Mouse (Mus musculus): ENCODE results near the gene Gm8765. TPM values are rescaled to one million over a fixed set of nuclear protein-coding genes. Genes with fewer than 3 reads are reported as not detected.

Gm8765 gene
- polyA plus RNA-seq (2017; shearing (Covaris generic)), result not detected

DNA sequence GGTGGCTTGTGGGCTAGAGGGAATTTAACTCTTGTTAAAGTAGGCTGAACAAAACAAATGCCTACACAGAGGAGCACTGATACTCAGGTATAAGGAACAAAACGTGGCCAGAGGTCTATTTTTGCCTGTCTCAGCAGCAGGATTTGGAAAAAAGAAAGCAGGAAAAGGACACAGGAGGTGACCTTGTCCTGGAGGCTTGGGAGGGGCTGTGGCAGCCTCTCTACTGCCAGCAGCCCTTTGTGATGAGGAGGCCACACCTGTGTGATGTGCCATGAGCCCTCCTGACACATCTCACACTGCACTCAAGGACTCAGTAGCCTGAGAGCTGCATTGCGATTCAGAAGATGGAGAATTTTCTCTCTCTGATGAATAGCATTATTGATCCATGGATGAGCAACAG, at the start of gene Gm8765:
Gene Gm8765, plus strand, starts transcription at position 301 of the 400 bp plus-strand sequence.

Other genes with a start within 250 kb of the Gm8765 start
- not detected for gene Nutm2, start 231.0 kb upstream of the Gm8765 start, polyA plus RNA-seq (2017; shearing (Covaris generic))
- not detected for gene Gm904, start 55.1 kb upstream of the Gm8765 start, polyA plus RNA-seq (2017; shearing (Covaris generic))

All from effector memory CD4-positive, alpha-beta T cell, adult 7 months (primary cell).